Mouse (Mus musculus): ENCODE measurements around the gene Vezt.

DNA sequence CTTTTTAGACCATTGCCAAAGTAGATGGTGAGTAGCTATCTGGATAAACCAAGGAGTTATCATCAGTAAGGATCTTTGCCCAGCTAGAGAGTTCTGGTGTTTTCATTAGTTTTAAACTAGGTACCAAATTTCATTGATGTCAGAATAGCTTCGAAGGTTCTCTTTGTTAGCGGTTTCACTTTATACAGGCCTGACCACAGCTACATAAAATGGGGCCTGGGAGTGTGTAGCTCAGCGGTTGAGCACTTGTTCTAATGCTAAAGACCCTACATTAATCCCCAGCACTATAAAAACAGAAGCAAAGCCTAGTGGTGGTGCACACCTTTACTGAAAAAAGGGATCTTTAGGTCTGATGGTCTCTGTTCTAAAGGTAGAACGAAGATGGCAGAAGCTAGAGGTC lies 145.1 kb downstream of the Vezt start:
- TF ChIP-seq CTCF (IDR thresholded peaks at IDR 0.05; ENCODE audit: extremely low read depth, insufficient read length, insufficient replicate concordance, low read depth, low read length): no peak
- no peak for TF ChIP-seq POLR2A (IDR thresholded peaks at IDR 0.05; ENCODE audit: low read depth, low read length)
